Mouse (Mus musculus) midbrain, postnatal 0 days (tissue): ENCODE results near the gene Syce1l. TPM values are rescaled to one million over a fixed set of nuclear protein-coding genes. Genes with fewer than 3 reads are reported as not detected.

Source experiments
- ATAC-seq: fragments of 200-750 bp; cut with Nextera tagmentation; 2 replicates; pipeline ENCODE4 v1.8.0; 2017; ENCODE audit warnings: moderate number of reproducible peaks, mild to moderate bottlenecking, moderate TSS enrichment, moderate library complexity; ENCODE audit not compliant: low FRiP score
- DNase-seq: peaks from one replicate; pipeline ENCODE4 v3.0.0-alpha.2; 2015; ENCODE audit warnings: low spot score
- H3K27ac ChIP-seq: fragments of 300-500 bp; sonication (generic); 2 replicates; pipeline ENCODE4 v1.5.1; 2014; ENCODE audit warnings: low read depth, mild to moderate bottlenecking, low read length, mixed read lengths
- H3K27me3 ChIP-seq: fragments of 300-500 bp; sonication (generic); 2 replicates; pipeline ENCODE4 v1.6.1; 2014; ENCODE audit warnings: low read length, control low read depth, mixed read lengths; ENCODE audit not compliant: insufficient read depth
- H3K36me3 ChIP-seq: fragments of 300-500 bp; sonication (generic); 2 replicates; pipeline ENCODE4 v1.6.1; 2014; ENCODE audit warnings: low read length, control low read depth, mixed read lengths; ENCODE audit not compliant: insufficient read depth
- H3K4me1 ChIP-seq: fragments of 300-500 bp; sonication (generic); 2 replicates; pipeline ENCODE4 v1.6.1; 2014; ENCODE audit warnings: mild to moderate bottlenecking, control low read depth, antibody characterized with exemption, low read length, mixed read lengths; ENCODE audit not compliant: insufficient read depth
- H3K4me2 ChIP-seq: fragments of 300-500 bp; sonication (generic); 2 replicates; pipeline ENCODE4 v1.6.1; 2014; ENCODE audit warnings: low read depth, mild to moderate bottlenecking, low read length, mixed read lengths; ENCODE audit not compliant: poor library complexity, severe bottlenecking
- H3K4me3 ChIP-seq: fragments of 300-500 bp; sonication (generic); 2 replicates; pipeline ENCODE4 v1.5.1; 2014; ENCODE audit warnings: low read depth, mild to moderate bottlenecking, low read length, moderate library complexity
- H3K9ac ChIP-seq: fragments of 300-500 bp; sonication (generic); replicated peaks from 2 replicates; pipeline ENCODE4 v1.6.1; 2014; ENCODE audit warnings: mild to moderate bottlenecking, low read length, moderate library complexity, mixed read lengths; ENCODE audit not compliant: poor library complexity, severe bottlenecking
- H3K9me3 ChIP-seq: fragments of 300-500 bp; sonication (generic); 2 replicates; pipeline ENCODE4 v1.6.1; 2016; ENCODE audit warnings: low read length, control low read depth
- CTCF ChIP-seq: IDR thresholded peaks from 2 replicates; pipeline ENCODE4 v1.5.1; 2016; ENCODE audit warnings: antibody characterized with exemption, mild to moderate bottlenecking
- WGBS: fragments of 180-500 bp; shearing (Covaris S2); extraction: QIAGEN DNeasy Blood & Tissue Kit; methylation state at CpG from one replicate; pipeline ENCODE4 v1.1.7; 2014; 5-methylcytosine and 5-hydroxymethylcytosine counted together
- polyA plus RNA-seq: library from polyadenylated mRNA; unstranded; fragments of >200 nt; fragmentation: Nextera tagmentation; extraction: Ambion mirVana; gene quantifications from 2 replicates; pipeline ENCODE4 v1.2.1, GENCODE M21; 2015
- total RNA-seq: library from RNA; depleted of rRNA; stranded (reverse); fragments of >200 nt; gene quantifications from 2 replicates; pipeline ENCODE4 v1.2.3, GENCODE M21; 2014

Gene Syce1l
- total and polyA plus RNA-seq, 2 experiments from 2014 or later = 0.65 TPM; not detected in 1

GRCm38 (mm10) chr8:113635592-113636279 is 7.3 kb upstream of the Syce1l start:
- under 1% methylated on average over 44 of the region's 44 CpGs for WGBS
- H3K27me3 ChIP-seq = no peaks in the 10 kb centered on the region
- H3K4me3 ChIP-seq = peak overlapping the region; percentile 69
- H3K4me1 ChIP-seq = peaks cover 8% of the 10 kb centered on the region; the same call in 1 of the 2 replicates
- H3K9me3 ChIP-seq = no peaks in the 10 kb centered on the region
- peaks cover 24% of the 10 kb centered on the region for H3K36me3 ChIP-seq
- DNase-seq (no peak), ATAC-seq (peak; percentile 81)
- peak overlapping the region; percentile 85 for H3K27ac ChIP-seq
- peak overlapping the region; percentile 99 for H3K4me2 ChIP-seq
- TF ChIP-seq CTCF = no peak; the same call in 1 of the 2 replicates
- peak overlapping the region; percentile 77 for H3K9ac ChIP-seq

DNA sequence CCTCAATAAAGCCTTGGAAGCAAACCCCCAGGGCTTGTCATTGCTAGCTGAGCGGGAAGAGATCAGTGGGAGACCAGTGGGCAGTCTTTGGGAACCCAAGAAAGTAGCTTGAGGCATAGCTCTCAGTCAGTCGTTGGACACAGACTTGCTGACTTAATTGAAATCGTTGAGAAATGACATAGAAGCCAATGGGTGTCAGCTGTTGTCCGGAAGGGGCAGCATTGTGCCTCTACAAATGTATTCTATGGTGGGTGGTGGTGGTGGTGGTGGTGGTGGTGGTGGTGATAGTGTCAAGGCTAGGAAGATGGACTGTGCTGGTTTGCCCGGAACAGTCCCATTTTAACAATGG is 6.8 kb upstream of the Syce1l start:
- no peak for DNase-seq
- ATAC-seq = no peak
- Histone ChIP-seq H3K27me3 (no peaks in the 10 kb centered on the region), H3K4me3 (peak overlapping the region; percentile 69), H3K9ac (peak overlapping the region; percentile 77), H3K4me2 (peak overlapping the region; percentile 99), H3K27ac (no peak overlapping the region), H3K4me1 (peaks cover 8% of the 10 kb centered on the region; the same call in 1 of the 2 replicates), H3K9me3 (no peaks in the 10 kb centered on the region), H3K36me3 (peaks cover 28% of the 10 kb centered on the region)
- TF ChIP-seq CTCF = peak; percentile 24
- WGBS = 30% methylated on average over 5 of the region's 5 CpGs

DNA sequence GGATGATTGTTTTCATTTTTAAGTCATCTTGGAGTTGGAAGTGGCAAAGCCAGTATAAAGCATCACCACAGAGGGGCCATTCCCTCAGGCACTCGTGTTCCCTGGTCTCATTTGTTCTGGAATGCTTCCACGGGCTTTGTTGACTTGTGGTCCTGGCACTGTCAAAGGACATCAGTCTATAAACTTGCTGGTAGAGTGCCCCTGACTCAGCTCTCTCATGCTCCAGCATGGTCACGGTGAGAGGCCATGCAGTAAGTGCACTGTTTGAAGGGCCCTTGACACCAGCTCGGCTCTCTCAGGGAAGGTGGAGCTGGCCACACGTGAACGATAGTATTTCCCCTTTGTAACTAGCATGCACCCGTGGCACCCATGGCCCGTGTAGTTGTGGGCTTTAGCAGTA is 2.7 kb upstream of the Syce1l start:
- no peak for ATAC-seq
- Histone ChIP-seq H3K27ac (no peak overlapping the region), H3K4me1 (peaks cover 8% of the 10 kb centered on the region; the same call in 1 of the 2 replicates), H3K9me3 (no peaks in the 10 kb centered on the region), H3K36me3 (peaks cover 46% of the 10 kb centered on the region), H3K9ac (no peak overlapping the region), H3K4me2 (no peak overlapping the region), H3K4me3 (no peak overlapping the region), H3K27me3 (no peaks in the 10 kb centered on the region)
- no peak for DNase-seq
- WGBS = 91% methylated on average over 8 of the region's 8 CpGs
- TF ChIP-seq CTCF = no peak

DNA sequence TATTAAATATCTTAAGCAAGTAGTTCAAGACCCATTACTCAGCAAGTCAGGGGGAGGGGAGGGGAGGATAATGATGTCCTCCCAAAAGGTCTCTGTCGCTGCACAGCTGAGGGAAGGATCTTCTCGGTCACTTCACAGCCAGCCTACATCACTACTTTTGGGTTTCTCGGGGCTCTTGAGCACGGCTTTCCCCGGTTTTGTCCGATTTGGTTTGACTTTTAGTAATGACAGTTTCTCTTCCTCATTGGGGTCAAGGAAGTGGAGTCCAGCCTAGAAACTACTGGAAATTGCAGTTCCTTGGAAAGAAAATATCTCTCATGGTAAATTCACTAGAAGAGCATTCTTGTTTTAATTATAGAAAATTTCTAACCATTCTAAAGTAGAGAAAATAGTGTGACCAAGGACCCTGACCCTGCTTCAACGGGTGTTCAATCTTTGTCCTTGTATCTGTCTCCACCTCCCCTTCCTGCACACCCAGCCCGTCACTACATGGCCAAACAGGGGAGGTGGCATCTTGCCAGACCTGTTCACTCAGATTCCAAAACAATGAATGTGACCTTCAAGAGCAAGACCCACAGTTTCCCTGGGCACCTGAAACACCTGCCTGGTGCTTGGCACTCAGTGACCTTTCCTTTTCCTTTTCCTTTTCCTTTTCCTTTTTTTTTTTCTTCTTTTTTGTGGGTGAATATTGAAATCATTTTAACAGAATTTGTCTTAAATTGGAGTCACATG is 632 bp downstream of the Syce1l start:
- H3K27ac ChIP-seq = no peak overlapping the region
- no peak for DNase-seq
- peaks cover 40% of the 10 kb centered on the region for H3K36me3 ChIP-seq
- H3K4me1 ChIP-seq = no peaks in the 10 kb centered on the region
- H3K4me2 ChIP-seq = no peak overlapping the region
- no peak overlapping the region for H3K4me3 ChIP-seq
- no peaks in the 10 kb centered on the region for H3K9me3 ChIP-seq
- no peaks in the 10 kb centered on the region for H3K27me3 ChIP-seq
- TF ChIP-seq CTCF = no peak
- WGBS = 91% methylated on average over 8 of the region's 8 CpGs
- H3K9ac ChIP-seq = no peak overlapping the region
- no peak for ATAC-seq

GRCm38 (mm10) chr8:113645220-113645619 is 2.2 kb downstream of the Syce1l start:
- Histone ChIP-seq H3K36me3 (peaks cover 26% of the 10 kb centered on the region), H3K27ac (no peak overlapping the region), H3K9me3 (no peaks in the 10 kb centered on the region), H3K9ac (no peak overlapping the region), H3K27me3 (no peaks in the 10 kb centered on the region), H3K4me2 (no peak overlapping the region), H3K4me3 (no peak overlapping the region), H3K4me1 (no peaks in the 10 kb centered on the region)
- DNase-seq (no peak), ATAC-seq (no peak)
- WGBS = 81% methylated on average over 5 of the region's 5 CpGs
- TF ChIP-seq CTCF = no peak

GRCm38 (mm10) chr8:113652450-113652849 is 9.4 kb downstream of the Syce1l start:
- 85% methylated on average over 12 of the region's 12 CpGs for WGBS
- no peak for TF ChIP-seq CTCF
- H3K36me3 ChIP-seq = no peaks in the 10 kb centered on the region
- DNase-seq (no peak), ATAC-seq (no peak)
- no peaks in the 10 kb centered on the region for H3K27me3 ChIP-seq
- no peak overlapping the region for H3K4me3 ChIP-seq
- H3K4me2 ChIP-seq = no peak overlapping the region
- no peak overlapping the region for H3K27ac ChIP-seq
- no peaks in the 10 kb centered on the region for H3K9me3 ChIP-seq
- H3K9ac ChIP-seq = no peak overlapping the region
- no peaks in the 10 kb centered on the region for H3K4me1 ChIP-seq
